Mouse (Mus musculus) splenic B cell, adult 2 months (primary cell): ENCODE results near the gene Tmem243.
A peak's percentile ranks its signal among the peaks of the same experiment; 100 is the strongest.

Source experiments
- DNase-seq: peaks from one replicate; pipeline ENCODE4 v3.0.0-alpha.2; 2011; ENCODE audit warnings: low read depth, low spot score
- H3K27me3 ChIP-seq: 2 replicates; pipeline ENCODE4 v1.6.1; 2012; ENCODE audit warnings: mild to moderate bottlenecking, low read length, moderate library complexity, mixed read lengths; ENCODE audit not compliant: control insufficient read depth, poor library complexity, insufficient read depth, severe bottlenecking
- H3K36me3 ChIP-seq: 2 replicates; pipeline ENCODE4 v1.6.1; 2012; ENCODE audit warnings: mild to moderate bottlenecking, low read length, moderate library complexity, mixed read lengths; ENCODE audit not compliant: control insufficient read depth, poor library complexity, insufficient read depth, severe bottlenecking

Tmem243 gene

GRCm38 (mm10) chr5:9100207-9100848 lies at the start of gene Tmem243:
Gene Tmem243 (plus strand): TSS chr5:9100668.
- no peaks in the 10 kb centered on the region for H3K27me3 ChIP-seq
- no peaks in the 10 kb centered on the region; the same call in 1 of the 2 replicates for H3K36me3 ChIP-seq
- peak; percentile 87 for DNase-seq

GRCm38 (mm10) chr5:9056020-9056660 lies 44.3 kb upstream of the Tmem243 start:
- DNase-seq: peak; percentile 86
- Histone ChIP-seq H3K27me3 (no peaks in the 10 kb centered on the region), H3K36me3 (no peaks in the 10 kb centered on the region)

GRCm38 (mm10) chr5:9057277-9057879 lies 43.1 kb upstream of the Tmem243 start:
- Histone ChIP-seq H3K36me3 (no peaks in the 10 kb centered on the region), H3K27me3 (no peaks in the 10 kb centered on the region)
- no peak for DNase-seq

- Histone ChIP-seq H3K27me3 (no peaks in the 10 kb centered on the region), H3K36me3 (no peaks in the 10 kb centered on the region)
- DNase-seq: no peak
Observed at GRCm38 (mm10) chr5:9059303-9060023, 41.0 kb upstream of the Tmem243 start.

- DNase-seq: no peak
- H3K36me3 ChIP-seq: no peaks in the 10 kb centered on the region
- H3K27me3 ChIP-seq: no peaks in the 10 kb centered on the region
Observed at GRCm38 (mm10) chr5:9060228-9060627, 40.2 kb upstream of the Tmem243 start.

- no peak for DNase-seq
- Histone ChIP-seq H3K36me3 (no peaks in the 10 kb centered on the region), H3K27me3 (no peaks in the 10 kb centered on the region)
Observed at GRCm38 (mm10) chr5:9064217-9064616, 36.3 kb upstream of the Tmem243 start.

GRCm38 (mm10) chr5:9068886-9069285 lies 31.6 kb upstream of the Tmem243 start:
- Histone ChIP-seq H3K36me3 (no peaks in the 10 kb centered on the region), H3K27me3 (no peaks in the 10 kb centered on the region)
- DNase-seq: no peak

GRCm38 (mm10) chr5:9069599-9070209 lies 30.8 kb upstream of the Tmem243 start:
- H3K27me3 ChIP-seq: no peaks in the 10 kb centered on the region
- DNase-seq: no peak
- no peaks in the 10 kb centered on the region for H3K36me3 ChIP-seq

GRCm38 (mm10) chr5:9071360-9071759 lies 29.1 kb upstream of the Tmem243 start:
- no peaks in the 10 kb centered on the region for H3K36me3 ChIP-seq
- no peak for DNase-seq
- H3K27me3 ChIP-seq: no peaks in the 10 kb centered on the region

GRCm38 (mm10) chr5:9073177-9073854 lies 27.2 kb upstream of the Tmem243 start:
- DNase-seq: peak; percentile 83
- no peaks in the 10 kb centered on the region for H3K36me3 ChIP-seq
- H3K27me3 ChIP-seq: no peaks in the 10 kb centered on the region

- no peaks in the 10 kb centered on the region for H3K36me3 ChIP-seq
- no peak for DNase-seq
- H3K27me3 ChIP-seq: no peaks in the 10 kb centered on the region
Observed at GRCm38 (mm10) chr5:9079773-9080501, 20.5 kb upstream of the Tmem243 start.

GRCm38 (mm10) chr5:9086924-9087719 lies 13.3 kb upstream of the Tmem243 start:
- DNase-seq: peak; percentile 82
- Histone ChIP-seq H3K27me3 (no peaks in the 10 kb centered on the region), H3K36me3 (no peaks in the 10 kb centered on the region)

GRCm38 (mm10) chr5:9090493-9091106 lies 9.9 kb upstream of the Tmem243 start:
- DNase-seq: peak; percentile 45
- H3K27me3 ChIP-seq: no peaks in the 10 kb centered on the region
- H3K36me3 ChIP-seq: no peaks in the 10 kb centered on the region
